Mouse (Mus musculus) frontal cortex, postnatal 10 days (tissue): Measurements from ENCODE around the gene Gnas.
"Not testable (repeated sequence)": the region's sequence is repeated elsewhere in the genome, so short reads cannot be mapped to it uniquely, and the experiment has no call there.

Source experiments
- DNase-seq, 2 experiments: peaks; one replicate each; pipeline ENCODE4 v3.0.0; 2022; ENCODE audit warnings: low spot score in 2 of 2, mixed read lengths in 1 of 2

Gene Gnas

GRCm38 (mm10) chr2:174294457-174294856, 10.3 kb downstream of the Gnas start:
- no peak for DNase-seq

GRCm38 (mm10) chr2:174295175-174295899, 11.2 kb downstream of the Gnas start:
- DNase-seq, result peak; percentile 89

GRCm38 (mm10) chr2:174295900-174296465, 11.9 kb downstream of the Gnas start:
- no peak for DNase-seq

- no peak for DNase-seq
These were observed 13.0 kb downstream of the Gnas start for GRCm38 (mm10) chr2:174297086-174297571.

DNA sequence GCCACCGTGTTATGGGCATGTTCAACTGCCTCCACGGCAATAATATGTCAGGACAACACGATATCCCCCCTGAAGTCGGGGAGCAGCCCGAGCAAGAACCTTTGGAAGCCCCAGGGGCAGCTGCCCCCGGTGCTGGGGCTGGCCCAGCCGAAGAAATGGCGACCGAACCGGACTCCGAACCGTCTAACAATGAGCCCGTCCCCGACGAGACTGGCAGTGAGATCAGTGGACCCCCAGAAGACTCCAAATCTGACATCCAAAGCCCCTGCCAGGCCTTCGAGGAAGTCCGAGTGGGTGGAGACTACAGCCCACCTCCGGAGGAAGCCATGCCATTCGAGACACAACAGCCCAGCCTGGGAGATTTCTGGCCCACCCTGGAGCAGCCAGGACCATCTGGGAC, 13.7 kb downstream of the Gnas start:
- no peak for DNase-seq

DNA sequence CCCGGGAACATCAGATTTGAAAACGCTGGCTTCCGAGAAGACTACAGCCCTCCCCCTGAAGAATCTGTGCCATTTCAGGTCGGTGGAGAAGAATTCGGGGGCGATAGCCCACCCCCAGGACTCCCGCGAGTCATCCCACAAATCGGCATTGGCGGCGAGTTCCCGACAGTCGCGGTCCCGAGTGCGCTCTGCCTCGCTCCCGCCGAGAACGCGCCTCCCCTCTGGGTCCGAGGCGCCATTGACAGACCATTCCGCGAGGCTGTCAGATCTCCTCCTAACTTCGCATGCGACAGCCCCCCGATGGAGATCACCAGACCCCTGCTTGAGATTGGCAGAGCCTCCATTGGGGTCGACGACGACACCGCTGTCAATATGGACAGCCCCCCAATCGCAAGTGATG, 14.4 kb downstream of the Gnas start:
- DNase-seq, result no peak

- no peak for DNase-seq
These were observed 15.1 kb downstream of the Gnas start for GRCm38 (mm10) chr2:174299091-174299770.

DNA sequence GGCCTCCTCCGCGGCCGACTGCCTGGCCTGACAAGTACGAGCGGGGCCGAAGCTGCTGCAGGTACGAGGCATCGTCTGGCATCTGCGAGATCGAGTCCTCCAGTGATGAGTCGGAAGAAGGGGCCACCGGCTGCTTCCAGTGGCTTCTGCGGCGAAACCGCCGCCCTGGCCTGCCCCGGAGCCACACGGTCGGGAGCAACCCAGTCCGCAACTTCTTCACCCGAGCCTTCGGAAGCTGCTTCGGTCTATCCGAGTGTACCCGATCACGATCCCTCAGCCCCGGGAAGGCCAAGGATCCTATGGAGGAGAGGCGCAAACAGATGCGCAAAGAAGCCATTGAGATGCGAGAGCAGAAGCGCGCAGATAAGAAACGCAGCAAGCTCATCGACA, 15.6 kb downstream of the Gnas start:
- DNase-seq, result no peak

GRCm38 (mm10) chr2:174300186-174300585, 16.1 kb downstream of the Gnas start:
- DNase-seq, result no peak

- no peak for DNase-seq
These were observed 16.5 kb downstream of the Gnas start for GRCm38 (mm10) chr2:174300666-174301065.

GRCm38 (mm10) chr2:174302526-174302925, 18.4 kb downstream of the Gnas start:
- DNase-seq, result no peak

- no peak for DNase-seq
These were observed 21.5 kb downstream of the Gnas start for GRCm38 (mm10) chr2:174305646-174306045.

DNA sequence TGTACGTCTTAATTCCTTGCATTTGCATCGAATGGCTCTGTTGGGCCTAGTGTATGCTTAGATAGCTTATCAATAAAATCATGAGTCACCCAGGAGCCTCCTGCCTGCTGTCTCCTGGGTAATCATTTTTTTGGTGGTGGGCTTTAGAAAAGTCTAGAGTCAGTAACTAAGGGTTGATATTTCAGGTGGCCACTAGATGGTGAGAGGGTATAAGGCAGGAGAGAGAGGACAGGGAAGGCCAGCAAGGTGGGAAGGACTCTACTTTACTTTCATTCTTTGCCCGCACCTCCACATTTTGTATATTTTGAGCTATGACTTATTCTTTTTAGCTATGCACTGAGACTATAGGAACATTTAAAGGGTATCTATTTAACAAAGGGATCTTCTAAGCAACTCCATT, 23.8 kb downstream of the Gnas start:
- DNase-seq, result no peak

- DNase-seq, result peak in 1 of 2 experiments; percentile 56
These were observed 26.9 kb downstream of the Gnas start for GRCm38 (mm10) chr2:174310913-174311514.

- no peak for DNase-seq
These were observed 27.5 kb downstream of the Gnas start for GRCm38 (mm10) chr2:174311613-174312012.

DNA sequence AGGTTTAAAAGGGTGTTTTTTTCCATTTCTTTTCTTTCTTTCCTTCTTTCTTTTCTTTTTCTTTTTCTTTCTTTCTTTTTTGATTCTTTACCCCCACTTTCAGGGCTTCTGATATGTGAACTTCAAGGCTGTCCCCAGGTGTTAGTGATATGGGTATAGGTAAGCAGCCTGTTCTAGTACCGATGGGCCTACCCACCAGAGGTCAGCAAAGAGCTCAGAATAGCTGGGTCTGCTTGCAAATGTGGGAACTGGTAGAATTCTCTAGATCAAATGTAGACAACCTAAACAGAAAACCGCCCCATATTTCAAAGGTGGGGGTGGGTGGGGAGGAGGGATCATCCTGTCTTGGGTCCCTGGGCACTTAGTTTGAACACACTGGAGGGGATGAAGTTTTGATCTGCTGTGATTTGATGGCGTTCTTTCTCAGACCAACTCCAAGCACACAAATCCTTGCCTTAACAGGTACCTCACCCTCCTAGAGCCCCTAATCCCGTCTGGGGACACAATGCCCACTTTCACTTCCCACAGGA, 28.1 kb downstream of the Gnas start:
- peak; percentile 64 to 80 for DNase-seq

DNA sequence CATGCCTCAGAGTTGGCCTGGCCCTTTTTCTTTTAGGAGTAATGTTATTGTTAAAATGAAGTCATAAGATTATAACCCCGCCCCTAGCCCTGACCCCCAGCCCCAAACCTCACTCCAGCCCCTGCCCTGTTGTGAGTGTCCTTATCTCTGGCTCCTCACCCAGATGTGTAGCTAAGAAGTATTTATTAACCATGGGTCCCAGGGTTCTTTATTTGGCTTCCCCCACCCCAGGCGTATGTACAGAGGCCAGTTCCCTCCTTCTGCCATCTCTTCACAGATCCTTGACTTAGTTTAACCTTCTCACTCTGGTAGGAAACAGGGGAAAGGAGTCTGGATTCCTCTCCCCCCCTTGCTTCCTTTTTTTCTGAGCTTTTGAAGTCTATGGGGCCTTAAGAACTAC, 28.5 kb downstream of the Gnas start:
- DNase-seq, result no peak

- DNase-seq, result not testable (repeated sequence)
These were observed 31.3 kb downstream of the Gnas start for GRCm38 (mm10) chr2:174315445-174315844.

GRCm38 (mm10) chr2:174316661-174317060, 32.5 kb downstream of the Gnas start:
- DNase-seq, result no peak

- no peak for DNase-seq
These were observed 41.9 kb downstream of the Gnas start for GRCm38 (mm10) chr2:174325989-174326388.

- no peak for DNase-seq
These were observed 42.4 kb downstream of the Gnas start for GRCm38 (mm10) chr2:174326481-174326880.

DNA sequence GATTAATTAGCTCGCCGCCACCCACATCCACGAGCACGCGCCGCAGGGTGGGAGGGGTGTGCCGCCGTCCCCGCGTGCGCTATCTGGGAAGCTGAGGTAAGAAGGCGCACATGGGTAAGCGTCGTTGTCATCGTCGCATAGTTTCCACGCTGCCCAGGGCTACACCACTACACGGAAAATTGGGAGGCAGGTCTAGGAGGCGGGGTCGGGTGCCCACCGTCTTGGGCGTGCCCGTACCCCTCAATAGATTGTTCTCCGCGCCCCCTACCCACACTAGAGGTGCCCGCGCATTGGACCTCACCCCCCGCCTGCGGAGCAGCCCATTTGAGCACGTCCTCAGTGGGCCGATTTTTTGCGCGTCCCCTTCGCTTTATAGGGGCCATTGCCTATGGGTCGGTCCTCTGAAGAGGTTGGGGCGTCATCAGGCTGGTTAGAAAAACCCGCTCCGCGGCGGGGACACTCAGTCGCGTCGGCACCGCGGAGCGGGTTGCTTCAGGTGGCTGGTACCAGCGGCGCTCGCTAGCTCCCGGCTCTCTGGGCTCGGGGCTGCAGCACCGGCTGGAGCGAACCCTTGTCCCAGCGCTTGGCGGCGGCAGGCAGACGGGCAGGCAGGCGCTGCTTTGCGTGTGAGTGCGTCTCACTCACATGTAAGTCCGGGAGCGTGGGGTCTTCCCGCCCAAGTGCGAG, 43.3 kb downstream of the Gnas start:
- peak; percentile 69 to 73 for DNase-seq
